Mouse (Mus musculus) gastrocnemius, adult 2 months (tissue): Measurements from ENCODE around the gene Nelfe. TPM values are rescaled to one million over a fixed set of nuclear protein-coding genes. Genes with fewer than 3 reads are reported as not detected.
"Not testable (repeated sequence)": the region's sequence is repeated elsewhere in the genome, so short reads cannot be mapped to it uniquely, and the experiment has no call there.

Experiments used
- DNase-seq: peaks from one replicate; pipeline ENCODE4 v3.0.0; 2022
- H3K27ac ChIP-seq: fragments of 200-600 bp; 2 replicates; pipeline ENCODE4 v1.8.1; 2022; ENCODE audit warnings: mild to moderate bottlenecking
- H3K4me3 ChIP-seq: fragments of 200-600 bp; 2 replicates; pipeline ENCODE4 v1.8.1; 2022; ENCODE audit warnings: mild to moderate bottlenecking, moderate library complexity
- CTCF ChIP-seq: fragments of 200-600 bp; IDR thresholded peaks from 2 replicates; pipeline ENCODE4 v1.8.1; 2022; ENCODE audit warnings: antibody characterized with exemption, mild to moderate bottlenecking, moderate library complexity
- intact Hi-C: fragments of 180-260 bp; cut with DNase I; formaldehyde crosslinking; loops from one replicate; pipeline ENCODE4 v1.15.1; 2025
- microRNA-seq: library from miRNA; unstranded; fragments of <30 nt; microRNA quantifications from one replicate; pipeline ENCODE4 v1.2.0, GENCODE M21; 2021
- total RNA-seq, 2 experiments: library from RNA; stranded (reverse); gene quantifications; 2 replicates each; pipeline ENCODE4 v1.2.3; 2021

The Nelfe gene
- total RNA-seq, 2 experiments from 2014 or later = 9.4 to 10.8 TPM

DNA sequence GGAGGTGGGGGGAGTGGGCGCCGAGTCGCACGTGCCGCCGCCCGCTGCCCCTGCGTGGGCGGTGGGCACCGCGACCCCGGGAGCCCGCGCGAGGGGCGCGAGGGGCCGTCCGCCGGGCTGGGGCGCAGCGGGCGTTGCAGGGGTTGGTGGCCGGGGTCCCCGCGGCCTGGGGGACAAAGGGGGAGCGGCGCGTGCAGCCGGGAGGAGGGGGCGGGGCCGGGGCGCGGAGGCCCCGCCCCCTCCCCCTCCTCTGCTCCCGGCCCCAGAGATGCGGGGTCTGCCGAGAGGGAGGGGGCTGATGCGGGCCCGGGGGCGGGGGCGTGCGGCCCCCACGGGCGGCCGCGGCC is 48.5 kb downstream of the Nelfe start:
- Histone ChIP-seq H3K27ac (peak overlapping the region; percentile 100), H3K4me3 (peak overlapping the region; percentile 95)
- no peak for DNase-seq
- intact Hi-C loops = loop anchor here (5.0 kb wide), 1 partner anchor 344 kb away; the partner anchor contains the start of gene Ddx39b
- no peak for TF ChIP-seq CTCF

DNA sequence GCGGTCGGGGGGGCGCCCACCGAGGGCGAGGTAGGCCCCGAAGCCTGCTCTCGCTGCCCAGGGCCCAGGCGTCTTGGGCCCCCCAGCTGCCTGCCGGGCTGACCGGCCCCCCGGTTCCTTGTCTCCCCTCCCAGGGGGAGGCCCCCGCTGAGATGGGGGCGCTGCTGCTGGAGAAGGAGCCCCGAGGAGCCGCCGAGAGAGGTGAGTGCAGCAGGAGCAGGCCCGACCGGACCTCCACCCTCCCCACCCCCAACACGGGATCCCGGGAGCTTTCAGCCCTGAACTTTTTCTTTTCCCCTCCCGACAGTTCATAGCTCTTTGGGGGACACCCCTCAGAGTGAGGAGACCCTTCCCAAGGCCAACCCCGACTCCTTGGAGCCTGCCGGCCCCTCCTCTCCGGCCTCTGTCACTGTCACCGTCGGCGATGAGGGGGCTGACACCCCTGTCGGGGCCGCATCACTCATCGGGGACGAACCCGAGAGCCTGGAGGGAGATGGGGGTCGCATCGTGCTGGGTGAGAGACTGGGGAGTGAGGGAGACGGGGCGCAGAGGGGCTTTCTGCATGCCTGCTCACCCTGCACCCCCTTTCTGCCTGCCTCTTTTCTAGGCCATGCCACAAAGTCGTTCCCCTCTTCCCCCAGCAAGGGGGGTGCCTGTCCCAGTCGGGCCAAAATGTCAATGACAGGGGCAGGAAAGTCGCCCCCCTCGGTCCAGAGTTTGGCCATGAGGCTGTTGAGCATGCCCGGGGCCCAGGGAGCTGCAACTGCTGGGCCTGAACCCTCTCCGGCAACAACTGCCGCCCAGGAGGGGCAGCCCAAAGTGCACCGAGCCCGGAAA is 49.1 kb downstream of the Nelfe start:
- intact Hi-C loops = loop anchor here (5.0 kb wide), 1 partner anchor 343 kb away; the partner anchor contains the start of gene Ddx39b
- DNase-seq = peak; percentile 59
- H3K27ac ChIP-seq = peak overlapping the region; percentile 100
- H3K4me3 ChIP-seq = peak overlapping the region; percentile 95
- TF ChIP-seq CTCF = no peak

DNA sequence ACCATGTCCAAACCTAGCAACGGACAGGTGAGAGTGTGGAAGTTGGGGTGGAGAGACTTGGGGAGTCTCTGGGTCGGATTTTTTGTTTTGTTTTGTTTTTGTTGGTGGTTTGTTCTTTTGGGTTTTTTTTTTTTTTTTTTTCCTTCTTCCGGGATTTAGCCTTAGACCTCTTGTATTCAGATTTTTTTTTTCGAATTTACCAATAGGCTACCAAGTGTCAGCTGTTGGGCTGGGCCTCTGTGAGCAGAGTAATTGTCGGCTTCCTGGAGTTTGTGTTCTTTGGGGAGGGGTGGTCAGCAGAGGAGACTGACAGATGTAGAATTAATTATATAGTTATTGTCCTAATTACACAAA is 49.7 kb downstream of the Nelfe start:
- Histone ChIP-seq H3K4me3 (peak overlapping the region; percentile 95), H3K27ac (peak overlapping the region; percentile 100)
- DNase-seq = no peak
- TF ChIP-seq CTCF = no peak
- intact Hi-C loops = loop anchor here (5.0 kb wide), 1 partner anchor 342 kb away; the partner anchor contains the start of gene Ddx39b

DNA sequence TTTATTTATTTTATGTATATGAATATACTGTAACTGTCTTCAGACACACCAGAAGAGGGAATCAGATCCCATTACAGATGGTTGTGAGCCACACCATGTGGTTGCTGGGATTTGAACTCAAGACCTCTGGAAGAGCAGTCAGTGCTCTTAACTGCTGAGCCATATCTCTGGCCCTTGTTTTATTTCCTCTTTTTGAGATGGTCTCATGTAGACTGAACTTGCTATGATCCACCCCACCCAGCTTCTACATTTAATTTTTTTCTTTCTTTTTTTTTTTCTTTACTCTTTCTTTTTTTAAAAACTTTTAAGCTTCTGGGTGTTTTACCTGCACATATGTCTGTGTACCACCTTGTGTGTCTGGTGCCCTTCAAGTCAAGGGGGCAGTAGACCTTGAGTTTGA is 50.6 kb downstream of the Nelfe start:
- H3K4me3 ChIP-seq, DNase-seq, intact Hi-C loops: not testable (repeated sequence)
- peak overlapping the region; percentile 16; the same call in 1 of the 2 replicates for H3K27ac ChIP-seq

DNA sequence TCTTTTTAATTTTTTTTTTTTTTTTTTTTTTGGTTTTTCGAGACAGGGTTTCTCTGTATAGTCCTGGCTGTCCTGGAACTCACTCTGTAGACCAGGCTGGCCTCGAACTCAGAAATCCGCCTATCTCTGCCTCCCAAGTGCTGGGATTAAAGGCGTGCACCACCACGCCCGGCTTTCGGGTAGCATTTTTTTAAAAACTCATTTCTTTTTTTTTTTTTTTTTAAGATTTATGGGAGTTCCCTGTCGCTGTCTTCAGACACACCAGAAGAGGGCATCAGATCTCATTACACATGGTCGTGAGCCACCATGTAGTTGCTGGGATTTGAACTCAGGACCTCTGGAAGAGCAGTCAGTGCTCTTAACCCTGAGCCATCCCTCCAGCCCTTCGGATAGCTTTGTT is 51.8 kb downstream of the Nelfe start:
- H3K27ac ChIP-seq, H3K4me3 ChIP-seq, intact Hi-C loops, DNase-seq: not testable (repeated sequence)

DNA sequence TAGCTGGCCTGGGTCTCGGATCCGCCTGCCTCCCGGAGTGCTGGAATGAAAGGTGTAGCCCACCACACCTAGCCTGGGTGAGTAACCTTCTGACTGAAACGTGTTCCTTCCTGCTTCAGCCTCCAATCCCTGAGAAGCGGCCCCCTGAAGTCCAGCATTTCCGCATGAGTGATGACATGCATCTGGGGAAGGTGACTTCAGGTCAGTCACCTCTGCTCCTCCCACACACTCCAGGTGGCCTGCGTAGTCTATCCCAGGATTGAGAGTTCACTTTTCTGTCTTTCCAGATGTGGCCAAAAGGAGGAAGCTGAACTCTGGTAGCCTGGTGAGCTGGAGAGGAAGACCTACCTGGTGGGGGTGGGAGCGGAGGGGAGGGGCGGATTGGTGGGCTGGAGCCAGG is 52.7 kb downstream of the Nelfe start:
- DNase-seq = no peak
- intact Hi-C loops = no loop called here
- TF ChIP-seq CTCF = no peak
- H3K4me3 ChIP-seq = no peak overlapping the region
- H3K27ac ChIP-seq = no peak overlapping the region

Small RNA genes within 50 kb of the gene (microRNA-seq; reads per million reads assigned to microRNA genes)
- not detected for gene Mir6970
- gene Mir6971 = not detected
- not detected for gene Mir6972

Other genes starting within 250 kb of the Nelfe start
- gene Rnf5, start 246.7 kb upstream of the Nelfe start, total RNA-seq = 10 to 100 TPM; 16.8 to 24.0 TPM
- 10 to 100 TPM; 75.6 to 75.7 TPM for gene Agpat1, start 246.1 kb upstream of the Nelfe start, total RNA-seq
- 1 to 10 TPM; 1.5 to 1.9 TPM for gene Egfl8, start 234.4 kb upstream of the Nelfe start, total RNA-seq
- 10 to 100 TPM; 40.5 to 42.2 TPM for gene Ppt2, start 221.9 kb upstream of the Nelfe start, total RNA-seq
- gene Prrt1, start 220.9 kb upstream of the Nelfe start, total RNA-seq = under 1 TPM; 0.28 to 0.36 TPM
- gene Fkbpl, start 205.6 kb upstream of the Nelfe start, total RNA-seq = 1 to 10 TPM; 4.5 to 9.3 TPM
- gene Atf6b, start 203.2 kb upstream of the Nelfe start, total RNA-seq = 1 to 10 TPM; 7.1 to 9.1 TPM
- gene Tnxb, start 179.9 kb upstream of the Nelfe start, total RNA-seq = 10 to 100 TPM; 30.7 to 41.6 TPM
- 1 to 10 TPM; 2.4 to 3.4 TPM for gene C4b, start 106.5 kb upstream of the Nelfe start, total RNA-seq
- not detected for gene Cyp21a1, start 45.8 kb upstream of the Nelfe start, total RNA-seq
- 1 to 10 TPM; 7.3 to 7.7 TPM for gene Stk19, start 13.4 kb upstream of the Nelfe start, total RNA-seq
- 10 to 100 TPM in 1 of 2 experiments, 1 to 10 TPM in 1; 10.0 to 11.4 TPM for gene Dxo, start 13.4 kb upstream of the Nelfe start, total RNA-seq
- 10 to 100 TPM; 19.0 to 24.6 TPM for gene Skiv2l, start 181 bp upstream of the Nelfe start, total RNA-seq
- 1 to 10 TPM; 1.9 to 2.0 TPM for gene Cfb, start 12.1 kb downstream of the Nelfe start, total RNA-seq
- gene Zbtb12, start 29.1 kb downstream of the Nelfe start, total RNA-seq = 1 to 10 TPM; 5.2 to 8.3 TPM
- not detected for gene Gm20547, start 31.7 kb downstream of the Nelfe start, total RNA-seq
- gene C2, start 47.9 kb downstream of the Nelfe start, total RNA-seq = 1 to 10 TPM; 1.3 to 3.4 TPM
- 10 to 100 TPM; 28.0 to 29.6 TPM for gene Ehmt2, start 48.1 kb downstream of the Nelfe start, total RNA-seq
- not detected for gene Slc44a4, start 64.1 kb downstream of the Nelfe start, total RNA-seq
- 10 to 100 TPM; 10.5 to 12.0 TPM for gene Neu1, start 80.9 kb downstream of the Nelfe start, total RNA-seq
- gene Hspa1b, start 108.8 kb downstream of the Nelfe start, total RNA-seq = 10 to 100 TPM in 1 of 2 experiments, 1 to 10 TPM in 1; 3.9 to 13.0 TPM
- gene Gm20481, start 119.5 kb downstream of the Nelfe start, total RNA-seq = not detected
- gene Hspa1a, start 121.8 kb downstream of the Nelfe start, total RNA-seq = 10 to 100 TPM in 1 of 2 experiments, 1 to 10 TPM in 1; 6.8 to 14.1 TPM
- 10 to 100 TPM; 14.9 to 31.2 TPM for gene Hspa1l, start 122.3 kb downstream of the Nelfe start, total RNA-seq
- gene Lsm2, start 131.5 kb downstream of the Nelfe start, total RNA-seq = 10 to 100 TPM; 15.2 to 17.0 TPM
- 10 to 100 TPM; 31.0 to 35.2 TPM for gene Vars, start 150.6 kb downstream of the Nelfe start, total RNA-seq
- gene Vwa7, start 166.2 kb downstream of the Nelfe start, total RNA-seq = 10 to 100 TPM in 1 of 2 experiments, 1 to 10 TPM in 1; 7.8 to 14.4 TPM
- gene Sapcd1, start 177.6 kb downstream of the Nelfe start, total RNA-seq = not detected
- not detected for gene Msh5, start 196.4 kb downstream of the Nelfe start, total RNA-seq
- 10 to 100 TPM in 1 of 2 experiments, 1 to 10 TPM in 1; 7.2 to 11.3 TPM for gene Clic1, start 199.6 kb downstream of the Nelfe start, total RNA-seq
- gene Ddah2, start 208.6 kb downstream of the Nelfe start, total RNA-seq = 1 to 10 TPM; 6.9 to 9.3 TPM
- gene Ly6g6c, start 215.0 kb downstream of the Nelfe start, total RNA-seq = not detected
- gene Mpig6b, start 215.8 kb downstream of the Nelfe start, total RNA-seq = not detected
- gene Ly6g6e, start 226.5 kb downstream of the Nelfe start, total RNA-seq = not detected
- gene Ly6g6d, start 227.7 kb downstream of the Nelfe start, total RNA-seq = 1 to 10 TPM in 1 of 2 experiments, under 1 TPM in 1; 0.50 to 1.9 TPM
- gene Ly6g6f, start 235.2 kb downstream of the Nelfe start, total RNA-seq = not detected
- 10 to 100 TPM; 74.2 to 99.7 TPM for gene Abhd16a, start 238.9 kb downstream of the Nelfe start, total RNA-seq